Mouse (Mus musculus) midbrain, postnatal 0 days (tissue): ENCODE measurements around the gene Mex3d. TPM values are rescaled to one million over a fixed set of nuclear protein-coding genes. Genes with fewer than 3 reads are reported as not detected.

Experiments
- ATAC-seq: fragments of 200-750 bp; cut with Nextera tagmentation; 2 replicates; pipeline ENCODE4 v1.8.0; 2017; ENCODE audit warnings: moderate number of reproducible peaks, mild to moderate bottlenecking, moderate TSS enrichment, moderate library complexity; ENCODE audit not compliant: low FRiP score
- DNase-seq: peaks from one replicate; pipeline ENCODE4 v3.0.0-alpha.2; 2015; ENCODE audit warnings: low spot score
- H3K27ac ChIP-seq: fragments of 300-500 bp; sonication (generic); 2 replicates; pipeline ENCODE4 v1.5.1; 2014; ENCODE audit warnings: low read depth, mild to moderate bottlenecking, low read length, mixed read lengths
- H3K27me3 ChIP-seq: fragments of 300-500 bp; sonication (generic); 2 replicates; pipeline ENCODE4 v1.6.1; 2014; ENCODE audit warnings: low read length, control low read depth, mixed read lengths; ENCODE audit not compliant: insufficient read depth
- H3K36me3 ChIP-seq: fragments of 300-500 bp; sonication (generic); 2 replicates; pipeline ENCODE4 v1.6.1; 2014; ENCODE audit warnings: low read length, control low read depth, mixed read lengths; ENCODE audit not compliant: insufficient read depth
- H3K4me1 ChIP-seq: fragments of 300-500 bp; sonication (generic); 2 replicates; pipeline ENCODE4 v1.6.1; 2014; ENCODE audit warnings: mild to moderate bottlenecking, control low read depth, antibody characterized with exemption, low read length, mixed read lengths; ENCODE audit not compliant: insufficient read depth
- H3K4me2 ChIP-seq: fragments of 300-500 bp; sonication (generic); 2 replicates; pipeline ENCODE4 v1.6.1; 2014; ENCODE audit warnings: low read depth, mild to moderate bottlenecking, low read length, mixed read lengths; ENCODE audit not compliant: poor library complexity, severe bottlenecking
- H3K4me3 ChIP-seq: fragments of 300-500 bp; sonication (generic); 2 replicates; pipeline ENCODE4 v1.5.1; 2014; ENCODE audit warnings: low read depth, mild to moderate bottlenecking, low read length, moderate library complexity
- H3K9ac ChIP-seq: fragments of 300-500 bp; sonication (generic); replicated peaks from 2 replicates; pipeline ENCODE4 v1.6.1; 2014; ENCODE audit warnings: mild to moderate bottlenecking, low read length, moderate library complexity, mixed read lengths; ENCODE audit not compliant: poor library complexity, severe bottlenecking
- H3K9me3 ChIP-seq: fragments of 300-500 bp; sonication (generic); 2 replicates; pipeline ENCODE4 v1.6.1; 2016; ENCODE audit warnings: low read length, control low read depth
- CTCF ChIP-seq: IDR thresholded peaks from 2 replicates; pipeline ENCODE4 v1.5.1; 2016; ENCODE audit warnings: antibody characterized with exemption, mild to moderate bottlenecking
- WGBS: fragments of 180-500 bp; shearing (Covaris S2); extraction: QIAGEN DNeasy Blood & Tissue Kit; methylation state at CpG from one replicate; pipeline ENCODE4 v1.1.7; 2014; 5-methylcytosine and 5-hydroxymethylcytosine counted together
- polyA plus RNA-seq: library from polyadenylated mRNA; unstranded; fragments of >200 nt; fragmentation: Nextera tagmentation; extraction: Ambion mirVana; gene quantifications from 2 replicates; pipeline ENCODE4 v1.2.1, GENCODE M21; 2015
- total RNA-seq: library from RNA; depleted of rRNA; stranded (reverse); fragments of >200 nt; gene quantifications from 2 replicates; pipeline ENCODE4 v1.2.3, GENCODE M21; 2014

The Mex3d gene
- total and polyA plus RNA-seq, 2 experiments from 2014 or later: 13.9 to 147 TPM

DNA sequence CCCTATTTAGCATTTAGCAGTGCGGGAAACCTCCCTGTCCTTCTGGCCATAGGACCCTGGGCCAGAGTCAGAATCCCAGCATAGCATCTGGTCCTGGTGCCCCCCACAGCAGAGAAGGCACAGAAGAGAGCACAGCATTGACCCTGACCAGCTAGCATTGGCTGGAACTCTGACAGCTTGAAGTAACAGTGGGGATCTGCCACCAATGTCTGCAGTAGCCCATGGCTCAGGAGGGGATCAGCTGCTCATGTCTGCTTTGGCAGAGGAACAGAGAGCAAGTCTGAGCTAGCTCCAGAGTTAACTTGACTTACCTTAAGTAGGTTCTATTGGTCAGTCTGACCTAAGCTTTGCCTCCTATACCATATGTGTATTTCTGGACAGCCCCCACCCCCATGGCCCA, 30.4 kb upstream of the Mex3d start:
- no peak for TF ChIP-seq CTCF
- Histone ChIP-seq H3K4me3 (no peak overlapping the region), H3K27ac (no peak overlapping the region), H3K9me3 (no peaks in the 10 kb centered on the region), H3K4me2 (no peak overlapping the region), H3K36me3 (peaks cover 76% of the 10 kb centered on the region), H3K9ac (no peak overlapping the region), H3K27me3 (no peaks in the 10 kb centered on the region), H3K4me1 (no peaks in the 10 kb centered on the region; the same call in 1 of the 2 replicates)
- ATAC-seq (no peak), DNase-seq (peak; percentile 64)
- WGBS: 79% methylated on average over 1 of the region's 1 CpGs

DNA sequence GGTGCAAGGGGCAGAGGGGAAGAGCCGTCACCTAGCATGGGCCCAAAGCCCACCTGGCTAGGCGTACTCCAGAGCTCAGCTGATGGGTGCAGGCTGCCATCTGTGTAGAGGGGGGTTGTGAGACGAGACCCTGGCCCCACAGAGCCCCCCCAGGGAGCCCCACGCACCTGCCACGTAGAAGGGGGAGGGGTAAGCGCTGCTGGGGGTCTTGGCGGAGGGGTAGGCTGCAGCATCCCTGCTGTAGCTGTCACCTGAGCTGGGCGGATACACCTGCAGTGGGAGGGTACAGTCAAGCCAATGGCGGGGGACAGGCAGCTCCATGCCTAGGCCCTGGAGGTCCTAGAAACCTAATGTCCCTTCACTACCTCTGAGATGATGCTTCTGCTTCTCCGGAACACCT, 29.9 kb upstream of the Mex3d start:
- TF ChIP-seq CTCF: no peak
- Histone ChIP-seq H3K4me1 (no peaks in the 10 kb centered on the region; the same call in 1 of the 2 replicates), H3K4me3 (no peak overlapping the region), H3K27me3 (no peaks in the 10 kb centered on the region), H3K9ac (no peak overlapping the region), H3K27ac (no peak overlapping the region), H3K36me3 (peaks cover 80% of the 10 kb centered on the region), H3K9me3 (no peaks in the 10 kb centered on the region), H3K4me2 (no peak overlapping the region)
- ATAC-seq (no peak), DNase-seq (no peak)
- 92% methylated on average over 10 of the region's 10 CpGs for WGBS

DNA sequence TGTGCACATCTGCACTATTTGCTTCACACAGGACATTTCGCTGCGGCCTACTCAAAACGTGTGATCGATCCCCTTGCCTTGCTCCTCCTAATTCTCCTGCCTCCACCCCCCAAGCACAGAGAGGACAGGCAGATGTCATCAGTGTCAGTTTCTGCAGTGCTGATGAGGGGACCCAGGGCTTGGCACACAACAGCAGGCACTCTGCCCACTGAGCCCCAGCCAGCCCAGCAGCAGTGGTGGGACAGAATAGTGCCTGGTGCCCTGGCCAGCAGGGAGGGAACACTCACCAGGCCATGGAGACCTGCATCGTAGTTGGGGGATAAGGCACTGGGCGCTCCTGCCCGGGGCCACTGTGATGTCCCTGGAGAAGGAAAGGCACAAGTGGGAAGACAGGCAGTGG, 28.1 kb upstream of the Mex3d start:
- no peak overlapping the region for H3K4me2 ChIP-seq
- no peak for TF ChIP-seq CTCF
- H3K27me3 ChIP-seq: no peaks in the 10 kb centered on the region
- no peaks in the 10 kb centered on the region for H3K9me3 ChIP-seq
- no peak overlapping the region for H3K27ac ChIP-seq
- H3K36me3 ChIP-seq: peaks cover 91% of the 10 kb centered on the region
- no peaks in the 10 kb centered on the region for H3K4me1 ChIP-seq
- 90% methylated on average over 7 of the region's 7 CpGs for WGBS
- ATAC-seq (no peak), DNase-seq (no peak)
- no peak overlapping the region for H3K4me3 ChIP-seq
- no peak overlapping the region for H3K9ac ChIP-seq

DNA sequence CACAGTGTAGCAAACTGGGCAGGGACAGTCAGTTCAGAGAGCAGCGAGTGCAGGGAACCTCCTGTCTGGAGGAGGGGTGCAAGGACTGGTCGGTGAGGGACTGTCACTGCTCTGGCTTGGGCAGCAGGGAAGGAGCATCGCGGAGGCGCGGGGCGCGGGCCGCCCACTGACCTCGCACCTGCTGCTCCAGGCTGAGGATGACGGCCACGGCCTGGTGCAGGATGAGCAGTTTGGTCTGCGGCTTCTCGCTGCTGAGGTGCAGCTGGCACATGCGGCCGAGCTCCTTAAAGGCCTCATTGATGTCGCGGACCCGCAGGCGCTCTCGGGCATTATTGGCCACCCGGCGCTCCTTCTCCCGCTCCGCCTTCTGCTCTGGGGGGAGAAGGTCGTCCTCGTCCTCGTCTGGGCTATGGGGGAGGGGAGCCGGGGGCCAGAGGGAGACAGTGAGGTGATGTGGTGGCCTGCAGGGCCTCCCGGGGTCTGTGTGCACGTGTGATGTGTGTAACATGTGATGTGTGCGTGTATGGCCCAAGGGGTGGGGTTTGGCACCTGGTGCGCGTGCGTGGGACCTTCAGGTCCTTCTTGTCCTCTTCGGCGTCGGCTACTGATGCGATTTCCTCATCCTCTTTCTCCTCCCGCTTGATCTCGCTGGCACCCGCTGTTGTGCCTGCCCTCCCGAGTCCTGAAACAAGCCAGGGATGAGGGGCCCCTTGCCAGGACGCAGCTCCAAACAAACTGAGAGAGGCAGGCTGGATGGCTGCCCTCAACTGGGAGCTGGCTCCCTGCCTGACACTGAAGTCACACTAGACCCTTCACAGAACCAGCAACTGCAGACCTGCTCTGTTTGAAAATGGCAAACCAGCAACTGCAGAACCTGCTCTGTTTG, 25.4 kb upstream of the Mex3d start:
- peaks cover 72% of the 10 kb centered on the region for H3K36me3 ChIP-seq
- H3K27ac ChIP-seq: 0 out of 2 replicates have a peak overlapping the region, but pooled peaks have one; percentile 43
- no peak overlapping the region for H3K9ac ChIP-seq
- no peaks in the 10 kb centered on the region for H3K27me3 ChIP-seq
- WGBS: 75% methylated on average over 43 of the region's 44 CpGs
- H3K4me2 ChIP-seq: no peak overlapping the region
- no peaks in the 10 kb centered on the region for H3K4me1 ChIP-seq
- no peak for TF ChIP-seq CTCF
- ATAC-seq: peak; percentile 44
- H3K9me3 ChIP-seq: no peaks in the 10 kb centered on the region
- DNase-seq: peak; percentile 88
- no peak overlapping the region for H3K4me3 ChIP-seq

DNA sequence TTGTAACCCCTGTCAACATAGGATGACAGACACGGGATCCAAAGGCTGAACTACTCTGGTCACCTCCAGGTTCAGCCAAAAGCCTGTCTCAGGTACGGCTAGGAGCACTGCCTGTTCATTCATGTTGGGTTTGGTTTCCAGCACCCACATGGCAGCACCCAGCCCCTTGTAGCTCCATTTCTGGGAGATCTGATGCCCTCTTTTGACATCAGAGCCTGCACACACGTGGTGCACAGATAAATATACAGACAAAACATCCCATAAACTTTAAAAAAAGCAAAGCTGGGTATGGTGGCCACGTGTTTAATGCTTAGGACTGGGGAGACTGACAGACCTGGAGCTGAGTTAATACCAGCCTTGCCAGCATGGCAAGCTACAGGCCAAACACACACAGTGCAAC, 20.5 kb upstream of the Mex3d start:
- 51% methylated on average over 4 of the region's 4 CpGs for WGBS
- no peaks in the 10 kb centered on the region for H3K27me3 ChIP-seq
- ATAC-seq (no peak), DNase-seq (no peak)
- H3K4me1 ChIP-seq: peaks cover 11% of the 10 kb centered on the region
- no peaks in the 10 kb centered on the region for H3K9me3 ChIP-seq
- H3K4me2 ChIP-seq: no peak overlapping the region
- peaks cover 44% of the 10 kb centered on the region for H3K36me3 ChIP-seq
- no peak for TF ChIP-seq CTCF
- no peak overlapping the region; the same call in 1 of the 2 replicates for H3K27ac ChIP-seq
- no peak overlapping the region for H3K9ac ChIP-seq
- no peak overlapping the region for H3K4me3 ChIP-seq
